Mouse (Mus musculus) neural tube, embryonic 11.5 days (tissue): ENCODE results near the gene Cckar. TPM values are rescaled to one million over a fixed set of nuclear protein-coding genes. Genes with fewer than 3 reads are reported as not detected.

Experiments
- ATAC-seq: fragments of 200-750 bp; cut with Nextera tagmentation; 2 replicates; pipeline ENCODE4 v1.8.0; 2017; ENCODE audit warnings: moderate number of reproducible peaks, mild to moderate bottlenecking, moderate TSS enrichment, moderate library complexity; ENCODE audit not compliant: insufficient read depth, low FRiP score, low TSS enrichment
- DNase-seq: peaks from one replicate; pipeline ENCODE4 v3.0.0-alpha.2; 2015; ENCODE audit warnings: low spot score
- H3K27ac ChIP-seq: fragments of 300-500 bp; sonication (generic); 2 replicates; pipeline ENCODE4 v1.5.1; 2014; ENCODE audit warnings: low read depth, mild to moderate bottlenecking, low read length
- H3K27me3 ChIP-seq: fragments of 300-500 bp; sonication (generic); 2 replicates; pipeline ENCODE4 v1.6.1; 2014; ENCODE audit warnings: mild to moderate bottlenecking, low read length, mixed read lengths; ENCODE audit not compliant: control insufficient read depth, insufficient read depth
- H3K36me3 ChIP-seq: fragments of 300-500 bp; sonication (generic); 2 replicates; pipeline ENCODE4 v1.6.1; 2014; ENCODE audit warnings: mild to moderate bottlenecking, low read length, moderate library complexity, mixed read lengths; ENCODE audit not compliant: control insufficient read depth, insufficient read depth
- H3K4me1 ChIP-seq: fragments of 300-500 bp; sonication (generic); 2 replicates; pipeline ENCODE4 v1.6.1; 2014; ENCODE audit warnings: low read length, mixed read lengths; ENCODE audit not compliant: control insufficient read depth, insufficient read depth
- H3K4me2 ChIP-seq: fragments of 300-500 bp; sonication (generic); 2 replicates; pipeline ENCODE4 v1.6.1; 2014; ENCODE audit warnings: low read depth, mild to moderate bottlenecking, moderate library complexity
- H3K4me3 ChIP-seq: fragments of 300-500 bp; sonication (generic); 2 replicates; pipeline ENCODE4 v1.5.1; 2014; ENCODE audit warnings: low read depth, low read length
- H3K9ac ChIP-seq: fragments of 300-500 bp; sonication (generic); 2 replicates; pipeline ENCODE4 v1.6.1; 2014; ENCODE audit warnings: mild to moderate bottlenecking, low read length
- H3K9me3 ChIP-seq: fragments of 300-500 bp; sonication (generic); 2 replicates; pipeline ENCODE4 v1.6.1; 2016; ENCODE audit warnings: low read length; ENCODE audit not compliant: control insufficient read depth
- WGBS: fragments of 180-500 bp; shearing (Covaris S2); extraction: QIAGEN DNeasy Blood & Tissue Kit; methylation state at CpG from one replicate; pipeline ENCODE4 v1.1.7; 2014; 5-methylcytosine and 5-hydroxymethylcytosine counted together
- polyA plus RNA-seq: library from polyadenylated mRNA; unstranded; fragments of >200 nt; fragmentation: Nextera tagmentation; extraction: Ambion mirVana; gene quantifications from 2 replicates; pipeline ENCODE4 v1.2.1, GENCODE M21; 2014

The Cckar gene
- polyA plus RNA-seq, 1 experiment from 2014 or later = 0.42 TPM

DNA sequence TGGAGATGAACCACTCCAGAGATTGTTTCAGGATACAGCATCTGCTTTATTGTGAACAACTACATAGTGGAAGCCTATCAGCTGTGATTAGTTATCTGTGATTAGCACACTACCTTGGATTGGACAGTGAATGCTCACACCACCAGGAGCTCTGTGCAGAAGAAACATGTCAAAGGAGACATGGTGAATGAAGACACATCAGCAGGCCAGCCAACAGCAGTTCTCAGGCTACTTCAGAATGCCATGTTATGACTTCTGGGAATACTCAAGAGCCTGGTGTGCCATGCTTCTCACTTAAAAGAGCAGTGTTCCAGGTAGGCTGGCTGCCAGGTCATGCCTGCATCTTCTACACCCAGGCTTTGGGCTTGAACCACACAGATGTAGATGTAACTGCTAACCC is 43.8 kb downstream of the Cckar start:
- no peak for ATAC-seq
- Histone ChIP-seq H3K9ac (no peak overlapping the region), H3K4me3 (no peak overlapping the region), H3K4me2 (no peak overlapping the region), H3K9me3 (no peaks in the 10 kb centered on the region), H3K27me3 (no peaks in the 10 kb centered on the region), H3K4me1 (no peaks in the 10 kb centered on the region), H3K27ac (no peak overlapping the region), H3K36me3 (no peaks in the 10 kb centered on the region)
- no peak for DNase-seq

DNA sequence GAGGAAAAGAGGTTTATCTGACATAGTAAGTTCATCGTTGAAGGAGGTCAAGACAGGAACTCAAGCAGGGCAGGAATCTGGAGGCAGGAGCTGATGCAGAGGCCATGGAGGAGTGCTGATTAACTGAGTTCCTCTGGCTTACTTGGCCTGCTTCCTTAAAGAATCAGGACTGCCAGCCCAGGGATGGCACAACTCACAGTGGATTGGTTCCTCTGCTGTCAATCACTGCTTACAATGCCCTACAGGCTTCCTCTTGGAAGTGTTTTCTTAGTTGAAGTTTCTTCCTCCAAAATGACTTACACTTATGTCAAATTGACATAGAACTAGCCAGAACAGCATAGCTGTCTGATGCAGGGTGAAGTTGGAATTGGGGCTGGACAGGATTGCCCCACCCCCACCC is 45.1 kb downstream of the Cckar start:
- WGBS = 61% methylated on average over 1 of the region's 1 CpGs
- Histone ChIP-seq H3K4me1 (no peaks in the 10 kb centered on the region), H3K9me3 (no peaks in the 10 kb centered on the region), H3K27me3 (no peaks in the 10 kb centered on the region), H3K36me3 (no peaks in the 10 kb centered on the region), H3K27ac (no peak overlapping the region), H3K4me3 (no peak overlapping the region), H3K9ac (no peak overlapping the region), H3K4me2 (no peak overlapping the region)
- no peak for ATAC-seq
- no peak for DNase-seq

DNA sequence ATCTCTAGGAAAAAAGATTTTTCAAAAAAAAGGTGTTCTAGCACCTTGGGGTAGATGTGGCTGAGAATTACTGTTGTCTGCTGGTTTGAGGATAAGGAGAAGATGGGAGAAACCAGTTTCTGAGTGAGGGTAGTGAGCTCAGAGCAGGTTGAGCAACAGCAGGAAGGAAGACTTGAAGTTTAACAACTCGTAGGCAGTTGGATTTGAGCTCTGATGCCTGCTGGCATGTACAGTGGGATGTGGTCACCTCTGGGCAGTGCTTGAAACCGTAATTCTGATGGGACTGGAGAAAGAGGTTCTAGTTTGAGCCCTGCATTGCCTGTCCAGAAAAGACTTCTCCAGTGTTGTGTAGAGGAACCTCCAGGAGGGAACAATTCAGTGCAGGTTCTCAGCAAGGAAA is 46.0 kb downstream of the Cckar start:
- H3K9me3 ChIP-seq = no peaks in the 10 kb centered on the region
- H3K27ac ChIP-seq = no peak overlapping the region
- no peak overlapping the region for H3K4me3 ChIP-seq
- H3K9ac ChIP-seq = no peak overlapping the region
- H3K4me2 ChIP-seq = no peak overlapping the region
- ATAC-seq (no peak), DNase-seq (no peak)
- WGBS = 92% methylated on average over 2 of the region's 2 CpGs
- no peaks in the 10 kb centered on the region for H3K27me3 ChIP-seq
- no peaks in the 10 kb centered on the region for H3K36me3 ChIP-seq
- H3K4me1 ChIP-seq = no peaks in the 10 kb centered on the region

DNA sequence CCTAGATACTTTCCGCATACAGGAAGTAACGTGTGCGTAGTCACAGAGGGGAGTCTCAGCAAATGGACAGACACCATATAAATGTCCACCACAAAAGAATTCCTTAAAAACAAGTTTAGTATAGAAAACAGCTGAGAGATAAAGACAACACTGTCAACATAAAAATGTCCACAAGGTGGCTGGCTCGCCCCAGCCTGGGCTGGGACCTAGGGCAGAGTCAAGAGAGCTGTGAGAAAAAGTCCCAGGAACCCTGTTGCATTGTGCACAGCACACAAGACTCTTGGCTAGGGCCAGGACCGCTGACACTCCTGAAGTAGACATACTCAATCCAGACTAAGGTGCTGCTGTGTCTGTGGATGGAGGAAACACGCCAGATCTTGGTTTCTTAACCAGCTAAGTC is 49.6 kb downstream of the Cckar start:
- H3K9me3 ChIP-seq = no peaks in the 10 kb centered on the region
- H3K36me3 ChIP-seq = no peaks in the 10 kb centered on the region
- no peaks in the 10 kb centered on the region for H3K27me3 ChIP-seq
- 80% methylated on average over 6 of the region's 6 CpGs for WGBS
- no peaks in the 10 kb centered on the region for H3K4me1 ChIP-seq
- ATAC-seq (peak; percentile 39; the same call in 1 of the 2 replicates), DNase-seq (no peak)
- no peak overlapping the region for H3K4me3 ChIP-seq
- no peak overlapping the region for H3K4me2 ChIP-seq
- no peak overlapping the region for H3K27ac ChIP-seq
- H3K9ac ChIP-seq = no peak overlapping the region

DNA sequence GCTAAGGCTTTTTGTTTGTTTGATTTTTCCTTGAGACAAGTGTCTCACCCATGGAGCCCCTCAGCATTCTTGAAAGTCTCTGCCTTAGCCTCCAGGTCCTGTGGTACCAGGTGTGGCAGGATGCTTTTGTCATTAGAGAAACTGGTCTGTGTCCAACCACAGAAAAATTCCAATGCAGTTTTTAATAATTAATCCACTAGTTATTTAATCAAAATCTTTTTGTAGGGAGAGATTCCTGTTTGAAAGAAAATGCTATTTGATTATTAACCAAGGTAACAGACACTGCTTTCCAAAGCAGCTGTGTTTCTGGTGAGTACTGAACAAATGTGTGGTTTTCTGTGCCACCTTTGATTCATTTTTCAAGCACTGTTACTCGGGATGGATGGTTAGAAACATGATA is 50.9 kb downstream of the Cckar start:
- H3K27ac ChIP-seq = no peak overlapping the region
- H3K36me3 ChIP-seq = peaks cover 5% of the 10 kb centered on the region; the same call in 1 of the 2 replicates
- no peak for DNase-seq
- no peaks in the 10 kb centered on the region for H3K27me3 ChIP-seq
- no peak for ATAC-seq
- no peak overlapping the region for H3K9ac ChIP-seq
- WGBS = 23% methylated on average over 1 of the region's 1 CpGs
- H3K4me3 ChIP-seq = no peak overlapping the region
- no peak overlapping the region for H3K4me2 ChIP-seq
- H3K4me1 ChIP-seq = no peaks in the 10 kb centered on the region
- no peaks in the 10 kb centered on the region for H3K9me3 ChIP-seq

Other genes with a start within 250 kb of the Cckar start
- 59.4 and 61.1 TPM in 2 replicates for gene Rbpj, start 241.6 kb downstream of the Cckar start, polyA plus RNA-seq
- 58.3 and 65.0 TPM in 2 replicates for gene Tbc1d19, start 101.9 kb upstream of the Cckar start, polyA plus RNA-seq